Mouse (Mus musculus): ENCODE results near the gene Il11ra1.
"Not testable (repeated sequence)": the region's sequence is repeated elsewhere in the genome, so short reads cannot be mapped to it uniquely, and the experiment has no call there.

DNA sequence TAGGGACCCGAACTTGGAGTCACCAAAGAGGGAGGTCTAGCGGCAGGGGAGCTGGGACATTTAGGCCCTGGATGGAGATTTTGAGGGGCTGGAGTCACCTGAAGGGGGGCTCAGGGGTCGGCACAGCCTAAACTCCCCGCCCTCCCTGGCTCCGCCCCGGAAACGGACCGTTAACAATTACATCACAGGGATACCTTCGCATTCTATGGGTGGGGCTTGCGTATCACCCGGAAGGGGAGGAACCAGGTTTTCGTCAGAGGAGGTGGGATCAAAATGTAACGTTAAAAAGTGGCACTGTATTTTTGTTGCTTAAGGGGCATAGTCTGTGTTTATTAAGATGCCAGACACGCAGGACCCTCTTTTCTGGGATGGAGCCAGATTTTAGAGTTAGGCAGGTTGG lies 74.2 kb downstream of the Il11ra1 start, which contains the start of gene Ccl27a:
- not testable (repeated sequence) for TF ChIP-seq CTCF (IDR thresholded peaks at IDR 0.05; ENCODE audit: borderline replicate concordance, insufficient read depth, low read depth, low read length)
- TF ChIP-seq POLR2A (IDR thresholded peaks at IDR 0.05; ENCODE audit: borderline replicate concordance, insufficient read depth, low read length), result peak; percentile 28; the same call in 1 of the 2 replicates
